10 mouse cellular contexts compared by ENCODE assay signal in the genomic region with DNA sequence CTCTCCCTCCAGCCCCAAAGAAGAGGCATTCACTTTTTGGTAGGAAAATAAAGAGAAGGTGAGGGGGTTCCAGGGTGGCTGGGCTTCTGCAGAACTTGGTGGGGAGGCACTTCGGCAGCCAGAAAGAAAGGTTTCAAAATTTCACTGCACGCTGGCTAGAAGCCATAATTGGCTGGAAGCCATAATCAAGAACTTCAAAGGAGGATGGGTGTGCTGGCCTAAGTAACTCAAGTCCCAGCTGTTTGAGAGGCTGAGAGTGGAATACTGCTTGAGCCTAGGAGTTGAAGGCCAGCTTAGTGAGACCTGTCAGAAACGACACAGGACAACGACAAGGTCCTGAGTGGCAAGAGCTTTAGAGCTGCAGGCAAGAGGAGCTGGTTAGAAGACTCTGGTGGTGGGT.
A peak's percentile ranks its signal among the peaks of the same experiment; 100 is the strongest.
DNase-seq lines count a peak whose midpoint lies in the region; ATAC-seq and TF ChIP-seq lines count a peak whose summit lies in the region.
"Had no signal": no experiment of that assay in that cellular context is flagged by ENCODE, and none has a peak within 500 bp of the region (broad histone marks: within the 10 kb centered on the region; RNA-seq: fewer than 3 reads in every experiment).

No protein-coding gene starts in this region.

- TF ChIP-seq CTCF in lung, embryonic 14.5 days (IDR thresholded peaks at IDR 0.05; ENCODE audit: low read depth) = no peak

- intact Hi-C loops in heart, postnatal 14 days (cut with DNase I) = loop anchor here (5.0 kb wide), 1 partner anchor 85 kb away; no protein-coding TSS in a partner anchor

- DNase-seq in kidney, adult 11 months = peak; percentile 9
- no peak for DNase-seq in kidney, postnatal 10 days
- peak; percentile 66 for DNase-seq in adrenal gland, postnatal 10 days
- DNase-seq in heart, postnatal 14 days = peak; percentile 11 to 21
- peak; percentile 83 for DNase-seq in lung, embryonic 14.5 days
- no peak for DNase-seq in layer of hippocampus, adult 9-11 months
- DNase-seq in spleen, adult 12 weeks (ENCODE audit: low spot score) = no peak
- DNase-seq in spleen, postnatal 36 days (ENCODE audit: low spot score in 2 of 2) = no peak

- no peaks in the 10 kb centered on the region for H3K9me3 ChIP-seq in lung, embryonic 14.5 days (ENCODE audit: low read depth, low read length)
- H3K9me3 ChIP-seq: embryonic facial prominence, embryonic 13.5 days; G1E had no signal

- no peaks in the 10 kb centered on the region for H3K27me3 ChIP-seq in lung, embryonic 14.5 days (ENCODE audit: insufficient read depth, low read length)
- H3K27me3 ChIP-seq: embryonic facial prominence, embryonic 13.5 days had no signal

- no peaks in the 10 kb centered on the region for H3K36me3 ChIP-seq in lung, embryonic 14.5 days (ENCODE audit: insufficient read depth)
- H3K36me3 ChIP-seq: embryonic facial prominence, embryonic 13.5 days; G1E had no signal

- peak overlapping the region; percentile 51 for H3K27ac ChIP-seq in lung, embryonic 14.5 days (ENCODE audit: low read depth)
- H3K27ac ChIP-seq: embryonic facial prominence, embryonic 13.5 days had no signal

- no peak overlapping the region for H3K9ac ChIP-seq in lung, embryonic 14.5 days
- H3K9ac ChIP-seq: embryonic facial prominence, embryonic 13.5 days had no signal

- ATAC-seq in lung, embryonic 14.5 days (ENCODE audit: insufficient read depth) = peak; percentile 67

- WGBS in lung, embryonic 14.5 days = 13% methylated on average over 4 of the region's 4 CpGs

- no peak overlapping the region for H3K4me3 ChIP-seq in lung, embryonic 14.5 days (ENCODE audit: low read depth, low read length)
- H3K4me3 ChIP-seq: embryonic facial prominence, embryonic 13.5 days had no signal

- peaks cover 19% of the 10 kb centered on the region for H3K4me1 ChIP-seq in lung, embryonic 14.5 days (ENCODE audit: insufficient read depth)

- peak overlapping the region; percentile 13; the same call in 1 of the 2 replicates for H3K4me2 ChIP-seq in lung, embryonic 14.5 days
- H3K4me2 ChIP-seq: embryonic facial prominence, embryonic 13.5 days had no signal

Comparison
In these comparisons a context has a peak if more than half of its experiments do, and no peak if none do; other contexts are left out.
1. DNase-seq: peak in kidney, adult 11 months (single experiment), adrenal gland, postnatal 10 days (single experiment), heart, postnatal 14 days (2 of 2) and lung, embryonic 14.5 days (single experiment); none in kidney, postnatal 10 days (single experiment), layer of hippocampus, adult 9-11 months (single experiment), spleen, adult 12 weeks (single experiment) and spleen, postnatal 36 days (0 of 2).